Mouse (Mus musculus): ENCODE measurements around the gene Acads. TPM values are rescaled to one million over a fixed set of nuclear protein-coding genes. Genes with fewer than 3 reads are reported as not detected.
"Not testable (repeated sequence)": the region's sequence is repeated elsewhere in the genome, so short reads cannot be mapped to it uniquely, and the experiment has no call there.

Gene Acads
- total RNA-seq, 2 experiments from 2014 or later = 58.1 to 67.2 TPM

DNA sequence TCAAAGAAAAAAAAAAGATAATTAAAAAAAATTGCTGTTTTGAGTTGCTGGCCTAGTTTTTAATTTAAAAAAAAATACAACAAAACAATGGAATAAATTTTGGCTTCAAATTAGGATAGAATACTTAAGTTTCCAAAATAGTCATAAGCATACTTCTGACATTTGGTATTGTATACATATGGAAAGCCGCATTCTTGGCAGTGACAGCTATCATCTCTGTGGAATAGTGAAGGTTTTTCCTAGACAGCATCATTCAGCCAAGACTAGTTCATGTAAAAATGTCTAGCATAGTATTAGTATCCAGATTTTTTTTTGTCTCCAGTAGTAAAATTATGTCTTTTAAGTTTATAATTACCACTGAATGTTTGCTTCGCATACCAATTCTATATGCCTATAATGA, 33.5 kb downstream of the Acads start:
- DNase-seq = no peak
- intact Hi-C loops (cut with DNase I; ENCODE audit: low total_unique reads) = no loop called here

DNA sequence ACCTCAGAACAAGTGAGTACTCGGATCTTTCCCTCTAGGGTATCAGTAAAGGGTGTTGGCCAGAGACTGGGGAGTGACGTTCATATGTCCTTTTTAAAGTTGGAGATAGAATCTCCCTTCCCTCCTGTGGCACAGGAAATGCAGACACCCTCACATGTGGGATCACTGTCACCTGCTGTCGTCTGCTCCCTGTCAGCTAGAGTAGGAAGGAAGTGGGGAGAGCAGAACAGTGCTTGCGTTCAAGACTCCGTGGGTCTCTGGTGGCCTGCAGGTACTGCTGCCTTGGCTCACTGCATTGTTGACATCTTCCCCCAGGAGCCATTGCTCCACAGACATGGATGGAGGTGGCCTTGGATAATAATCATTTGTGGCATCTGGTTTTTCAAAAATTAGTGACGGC, 35.7 kb downstream of the Acads start:
- DNase-seq = no peak
- intact Hi-C loops (cut with DNase I; ENCODE audit: low total_unique reads) = no loop called here

DNA sequence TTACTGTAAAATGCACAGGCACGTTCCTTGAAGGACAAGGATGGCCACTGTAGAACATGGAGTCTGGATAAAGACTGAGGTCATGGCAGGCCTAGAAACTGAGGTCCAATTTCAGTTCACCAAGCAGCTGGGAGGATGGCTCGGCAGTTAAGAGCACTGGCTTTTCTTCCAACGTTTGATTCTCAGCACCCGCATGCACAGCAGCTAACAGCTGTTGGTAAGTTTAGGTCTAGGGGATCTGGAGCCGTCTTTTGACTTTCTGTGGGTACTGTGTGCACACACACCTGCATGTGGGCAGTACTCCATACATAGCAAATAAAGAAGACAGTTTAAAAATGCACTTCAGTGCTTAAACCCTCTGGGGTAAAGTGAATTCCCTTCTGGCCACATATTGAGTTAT, 37.5 kb downstream of the Acads start:
- no peak for DNase-seq
- intact Hi-C loops (cut with DNase I; ENCODE audit: low total_unique reads) = no loop called here

DNA sequence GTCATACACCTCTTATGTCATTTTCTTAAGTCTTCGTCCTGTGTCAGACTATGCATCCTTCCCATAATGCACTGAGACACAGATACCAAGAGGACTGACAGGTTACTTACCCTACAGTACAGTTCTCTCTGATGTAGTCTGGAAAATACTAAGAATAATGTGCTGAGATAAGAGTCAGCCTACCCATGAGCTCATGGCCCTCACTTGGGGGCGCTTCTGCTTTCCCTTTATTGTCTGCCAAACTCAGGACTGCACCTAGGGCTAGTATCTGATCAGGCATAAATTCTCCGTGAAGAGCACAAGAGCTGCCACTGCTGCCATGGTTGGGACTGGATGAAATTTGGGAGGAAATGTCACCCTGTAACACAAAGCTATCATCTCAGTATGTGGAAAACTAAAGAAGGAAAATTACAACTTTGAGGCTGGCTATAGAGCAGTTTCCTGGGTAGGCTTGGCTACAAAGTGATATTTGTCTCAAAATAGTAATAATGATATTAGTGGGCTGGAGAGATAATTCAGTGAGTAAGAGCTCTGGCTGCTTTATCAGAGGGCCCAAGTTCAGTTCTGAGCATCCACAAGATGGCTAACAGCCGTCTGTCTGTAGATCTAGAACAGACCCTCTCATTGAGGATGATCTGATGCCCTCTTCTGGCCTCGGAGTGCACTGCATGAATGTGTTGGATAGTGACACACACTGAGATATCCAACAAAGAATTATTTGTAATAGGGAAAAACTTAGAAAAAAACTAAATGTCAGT, 42.8 kb downstream of the Acads start:
- peak; percentile 65 for DNase-seq
- intact Hi-C loops (cut with DNase I; ENCODE audit: low total_unique reads) = loop anchor here (5.0 kb wide), 2 partner anchors 34 to 94 kb away; no protein-coding TSS in a partner anchor

DNA sequence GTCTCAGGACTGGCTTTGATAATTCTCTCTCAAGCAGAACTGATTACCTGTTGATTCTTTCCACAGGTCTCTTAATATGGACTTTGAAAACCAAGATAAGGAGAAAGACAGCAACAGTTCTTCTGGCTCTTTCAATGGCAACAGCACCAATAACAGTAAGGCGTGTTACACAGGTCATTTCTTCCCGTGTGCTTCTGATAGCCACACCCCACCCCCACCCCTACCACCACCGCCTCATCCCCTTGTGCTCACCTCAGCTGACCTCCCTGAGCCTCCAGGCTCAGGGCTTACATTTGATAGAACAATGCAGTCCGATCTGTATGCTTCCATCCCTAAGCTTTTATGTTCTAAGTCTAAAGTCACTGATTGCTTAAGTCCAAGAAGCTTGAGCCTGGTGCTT, 44.4 kb downstream of the Acads start:
- no peak for DNase-seq
- intact Hi-C loops (cut with DNase I; ENCODE audit: low total_unique reads) = loop anchor here (5.0 kb wide), 2 partner anchors 32 to 92 kb away; no protein-coding TSS in a partner anchor

DNA sequence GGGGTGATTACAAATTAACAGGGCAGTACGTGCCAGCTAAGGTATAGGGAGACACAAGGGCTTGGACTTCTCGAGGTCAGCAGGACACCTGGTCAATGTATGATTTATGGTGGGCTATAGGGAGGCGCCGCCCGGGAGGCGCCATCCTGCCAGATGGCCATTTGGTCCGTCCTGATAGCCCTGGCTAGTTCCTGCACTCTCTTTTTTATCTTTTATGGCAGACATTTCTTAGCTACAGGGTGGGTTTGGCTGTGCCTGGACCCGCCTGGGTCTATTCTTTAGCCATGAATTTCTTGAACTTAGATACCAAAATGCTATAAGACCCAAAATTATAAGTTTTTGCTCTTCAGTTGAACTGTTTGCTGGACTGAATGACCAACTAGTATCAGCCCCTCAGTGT, 45.8 kb downstream of the Acads start:
- DNase-seq; intact Hi-C loops (cut with DNase I; ENCODE audit: low total_unique reads): not testable (repeated sequence)

DNA sequence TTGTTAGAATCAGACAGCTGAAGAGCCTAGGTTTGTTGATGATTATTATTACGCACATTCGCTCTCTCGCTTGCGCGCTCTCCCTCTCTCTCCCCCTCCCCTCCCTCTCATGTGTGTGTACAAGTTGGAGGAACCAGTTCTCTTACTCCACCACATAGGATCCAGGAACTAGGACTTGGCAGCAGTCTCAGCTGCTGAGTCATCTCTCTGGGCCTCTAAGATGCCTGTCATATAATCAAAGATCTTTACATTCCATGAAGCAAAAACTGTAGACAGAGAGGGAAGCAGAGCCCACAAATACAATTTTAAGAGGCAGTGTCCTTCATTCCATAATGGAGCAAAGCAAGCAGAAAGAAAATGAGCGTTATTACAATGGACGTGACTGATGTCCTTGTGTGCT, 47.0 kb downstream of the Acads start:
- DNase-seq = no peak
- intact Hi-C loops (cut with DNase I; ENCODE audit: low total_unique reads) = no loop called here

DNA sequence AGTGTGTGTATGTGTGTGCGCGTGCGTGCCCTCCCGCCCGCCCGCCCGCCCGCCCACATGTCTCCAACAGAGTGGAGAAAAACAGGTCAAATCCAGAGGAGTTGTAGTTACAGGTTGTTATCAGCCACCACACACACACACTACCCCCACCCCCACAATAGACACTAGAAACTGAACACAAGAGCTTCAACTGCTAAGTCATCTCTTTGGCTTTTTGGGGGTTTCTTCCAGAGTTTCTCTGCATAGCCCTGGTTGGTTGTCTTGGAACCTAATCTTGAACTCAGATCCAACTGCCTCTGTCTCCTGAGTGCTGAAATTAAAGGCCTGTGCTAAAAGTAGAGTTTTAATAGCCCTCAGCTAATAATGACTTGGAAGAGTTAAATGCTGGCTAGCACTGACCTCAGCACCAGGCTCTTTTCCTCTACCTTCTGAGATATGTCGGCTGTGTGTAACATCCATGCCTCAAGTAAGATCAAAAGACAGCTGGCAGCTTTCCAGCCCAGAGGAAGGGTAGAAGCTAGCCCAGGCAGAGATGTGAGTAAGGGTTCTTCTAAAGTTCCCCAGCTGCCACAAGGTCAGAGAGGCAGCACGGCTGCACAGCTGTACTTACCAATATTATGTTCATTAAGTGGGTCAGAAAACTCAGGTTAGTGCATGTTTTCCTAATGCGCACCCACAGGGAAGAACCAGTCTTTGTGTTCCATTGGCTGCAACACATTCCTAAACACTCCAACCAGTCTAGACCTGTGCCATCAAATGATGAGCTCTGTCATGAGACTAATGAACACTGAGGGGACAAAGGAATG, 47.8 kb downstream of the Acads start:
- intact Hi-C loops (cut with DNase I; ENCODE audit: low total_unique reads) = no loop called here

DNA sequence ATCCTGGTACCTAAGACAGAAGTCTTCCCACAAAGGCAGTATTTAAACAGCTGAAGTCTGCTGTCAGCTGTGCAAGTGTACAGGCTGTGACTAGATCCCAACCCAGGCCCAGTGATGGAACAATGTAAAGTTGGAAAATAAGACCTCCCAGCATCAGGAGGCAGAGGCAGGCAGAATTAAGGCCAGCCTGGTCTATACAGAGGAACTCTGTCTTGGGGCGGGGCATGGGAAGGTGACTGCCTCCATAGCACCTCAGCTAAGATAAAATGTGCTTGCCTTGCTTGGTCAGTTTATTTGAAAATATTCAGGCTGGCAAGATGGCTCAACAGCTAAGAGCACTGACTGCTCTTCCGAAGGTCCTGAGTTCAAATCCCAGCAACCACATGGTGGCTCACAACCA, 48.7 kb downstream of the Acads start:
- no peak for DNase-seq
- intact Hi-C loops (cut with DNase I; ENCODE audit: low total_unique reads) = no loop called here

More for the DNA sequence above, 47.8 kb downstream of the Acads start:
- DNase-seq = no peak

DNA sequence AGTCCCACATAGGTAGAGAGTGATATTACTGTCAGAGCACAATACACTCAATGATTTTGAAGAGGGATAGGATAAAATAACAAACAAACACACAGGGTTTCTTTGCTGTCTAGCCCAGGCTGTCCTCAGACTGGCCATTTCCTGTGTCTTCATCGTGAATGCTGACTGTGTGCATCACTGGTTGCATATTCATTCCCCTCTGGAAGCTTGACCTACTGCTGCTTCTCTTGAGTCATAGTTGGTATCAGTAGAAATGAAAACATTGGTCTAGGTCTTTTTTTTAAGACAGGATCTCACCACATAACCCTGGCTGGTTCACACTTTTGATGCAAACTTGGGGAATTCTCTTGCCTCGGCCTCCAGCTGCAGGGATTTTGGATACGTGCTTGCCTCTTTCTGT, 49.5 kb downstream of the Acads start:
- intact Hi-C loops (cut with DNase I; ENCODE audit: low total_unique reads) = no loop called here
- DNase-seq = no peak

DNA sequence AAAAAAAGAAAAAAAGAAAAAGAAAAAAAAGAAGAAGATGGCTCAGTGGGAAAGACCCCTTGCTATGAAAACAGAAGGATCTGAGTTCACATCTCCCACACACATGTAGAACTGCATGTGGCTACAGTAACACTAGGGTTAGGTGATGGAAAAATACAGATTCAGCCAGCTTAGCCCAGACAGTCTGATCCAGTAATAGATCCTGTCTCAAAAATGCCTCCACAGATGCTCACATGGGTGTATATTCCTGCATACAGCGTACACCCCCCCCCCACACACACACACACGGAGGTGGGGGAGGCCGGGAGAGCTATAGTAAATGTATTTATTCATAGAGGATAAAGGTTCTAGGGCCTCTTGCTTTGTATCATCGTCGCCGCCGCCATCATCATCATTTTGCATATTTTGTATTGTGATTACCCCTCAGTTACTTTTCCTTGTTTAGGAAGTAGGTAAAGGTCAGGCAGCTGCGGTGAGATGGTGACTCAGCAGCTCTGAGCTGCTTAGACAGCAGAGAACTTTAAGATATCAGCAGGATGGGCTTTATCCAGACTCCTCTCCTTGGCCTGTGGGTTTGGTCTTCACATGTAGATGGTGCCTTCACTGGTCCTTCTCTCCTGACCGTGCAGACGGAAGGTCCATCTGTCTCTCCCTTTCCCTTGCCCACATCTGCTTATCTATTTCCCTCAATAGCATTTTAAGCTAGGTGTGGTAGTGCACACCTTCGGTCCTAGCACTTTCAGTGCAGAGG, 50.3 kb downstream of the Acads start:
- DNase-seq = no peak
- intact Hi-C loops (cut with DNase I; ENCODE audit: low total_unique reads) = no loop called here

DNA sequence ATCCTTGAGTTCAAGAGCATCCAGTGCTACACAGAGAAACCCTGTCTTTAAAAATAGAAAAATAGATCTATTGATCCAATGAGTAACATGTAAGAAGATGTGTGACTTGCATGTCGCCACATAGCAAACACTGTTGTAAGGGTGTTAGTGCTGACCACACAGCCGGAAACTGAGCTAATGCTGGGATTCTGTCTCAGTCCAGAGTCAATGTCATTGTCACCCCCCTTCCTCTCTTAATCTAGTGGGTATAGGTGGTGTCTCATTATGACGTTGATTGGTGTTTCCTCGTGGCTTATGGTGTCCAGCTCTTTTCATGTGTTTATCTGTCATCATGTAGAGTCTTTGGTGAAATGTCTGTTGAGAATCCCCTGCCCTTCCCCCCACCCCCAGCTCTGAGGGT, 52.9 kb downstream of the Acads start:
- intact Hi-C loops (cut with DNase I; ENCODE audit: low total_unique reads) = no loop called here
- no peak for DNase-seq

DNA sequence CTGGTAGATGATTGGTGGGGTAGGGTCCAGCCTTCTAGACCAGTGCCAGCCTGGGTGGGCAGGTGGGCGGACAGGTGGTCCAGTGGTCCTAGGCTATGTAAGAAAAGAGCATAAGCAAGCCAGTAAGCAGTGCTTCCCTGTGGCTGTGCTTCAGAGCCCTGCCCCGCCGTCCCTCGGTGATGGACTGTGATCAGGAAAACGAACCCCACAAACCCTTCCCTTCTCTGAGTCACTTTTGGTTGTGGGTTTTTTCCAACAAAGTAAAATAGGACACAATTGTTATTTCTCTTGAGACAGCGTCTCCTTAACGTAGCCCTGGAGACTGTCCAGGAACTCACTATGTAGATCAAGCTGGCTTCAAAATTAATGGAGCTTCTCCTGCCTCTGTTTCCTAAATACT, 55.8 kb downstream of the Acads start:
- intact Hi-C loops (cut with DNase I; ENCODE audit: low total_unique reads) = no loop called here
- no peak for DNase-seq

DNA sequence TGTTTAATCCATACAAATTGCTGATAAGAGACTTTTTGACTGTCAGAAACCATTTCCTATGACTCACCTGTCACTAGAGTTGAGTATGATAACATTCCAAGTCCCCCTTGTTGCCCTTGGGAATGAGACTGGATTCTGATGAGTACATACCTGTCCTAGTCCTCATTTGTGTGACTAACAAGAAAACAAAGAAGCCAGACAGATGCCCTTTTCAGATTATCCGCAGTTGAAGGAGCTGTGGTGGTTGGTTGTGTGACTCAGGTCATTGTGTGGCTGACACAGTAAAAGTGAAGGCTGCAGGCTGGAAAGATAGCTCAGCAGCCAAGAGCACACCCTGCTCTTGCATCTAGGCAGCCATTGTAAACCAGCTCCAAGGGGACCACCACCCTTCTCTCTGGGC, 56.6 kb downstream of the Acads start:
- intact Hi-C loops (cut with DNase I; ENCODE audit: low total_unique reads) = no loop called here
- no peak for DNase-seq

DNA sequence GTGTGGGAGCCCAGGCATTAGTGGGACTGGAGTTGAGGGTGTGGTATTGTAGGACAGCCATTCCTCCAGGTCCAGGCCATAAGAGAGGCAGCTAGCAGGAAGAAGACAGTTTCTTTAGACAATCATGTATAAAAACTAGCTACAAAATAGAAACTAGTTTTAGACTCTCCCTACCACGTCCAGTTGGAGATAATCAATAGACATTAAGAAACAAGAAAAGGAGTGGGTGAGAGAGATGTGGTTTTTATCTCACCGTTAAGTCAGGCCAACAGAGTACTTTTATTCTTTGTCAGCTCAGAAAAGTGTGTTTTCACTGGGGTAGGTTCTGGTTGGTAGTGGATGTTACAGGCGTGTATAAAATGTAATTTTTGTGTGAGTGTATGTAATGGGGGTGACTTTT, 58.2 kb downstream of the Acads start:
- intact Hi-C loops (cut with DNase I; ENCODE audit: low total_unique reads) = no loop called here

More for the DNA sequence above, 58.2 kb downstream of the Acads start:
- no peak for DNase-seq

Other genes starting within 250 kb of the Acads start
- under 1 TPM; 0.38 to 0.88 TPM for gene Oasl2, start 222.4 kb downstream of the Acads start, total RNA-seq (2021)
- gene Oasl1, start 196.1 kb downstream of the Acads start, total RNA-seq (2021) = not detected
- 10 to 100 TPM; 26.3 to 30.7 TPM for gene 2210016L21Rik, start 177.2 kb downstream of the Acads start, total RNA-seq (2021)
- gene Hnf1a, start 148.3 kb downstream of the Acads start, total RNA-seq (2021) = not detected
- gene Sppl3, start 108.2 kb downstream of the Acads start, total RNA-seq (2021) = 10 to 100 TPM; 24.5 to 28.6 TPM
- not detected for gene Gm10401, start 21.1 kb downstream of the Acads start, total RNA-seq (2021)
- gene Unc119b, start 15.6 kb upstream of the Acads start, total RNA-seq (2021) = 10 to 100 TPM; 12.2 to 12.7 TPM
- 100 to 1,000 TPM; 216 to 235 TPM for gene Mlec, start 38.8 kb upstream of the Acads start, total RNA-seq (2021)
- gene Cabp1, start 75.0 kb upstream of the Acads start, total RNA-seq (2021) = 1 to 10 TPM; 1.2 to 1.3 TPM
- gene Pop5, start 116.5 kb upstream of the Acads start, total RNA-seq (2021) = 10 to 100 TPM; 24.0 to 25.4 TPM
- gene Rnf10, start 153.6 kb upstream of the Acads start, total RNA-seq (2021) = 100 to 1,000 TPM; 238 to 257 TPM
- gene Coq5, start 160.3 kb upstream of the Acads start, total RNA-seq (2021) = 100 to 1,000 TPM in 1 of 2 experiments, 10 to 100 TPM in 1; 84.0 to 101 TPM
- gene Dynll1, start 181.7 kb upstream of the Acads start, total RNA-seq (2021) = 100 to 1,000 TPM in 1 of 2 experiments, 10 to 100 TPM in 1; 84.8 to 138 TPM
- 10 to 100 TPM; 14.5 to 15.9 TPM for gene Srsf9, start 207.8 kb upstream of the Acads start, total RNA-seq (2021)
- gene Gatc, start 221.8 kb upstream of the Acads start, total RNA-seq (2021) = 10 to 100 TPM; 18.8 to 19.7 TPM
- gene Triap1, start 221.9 kb upstream of the Acads start, total RNA-seq (2021) = 10 to 100 TPM; 12.4 to 15.2 TPM
- gene Cox6a1, start 229.6 kb upstream of the Acads start, total RNA-seq (2021) = 100 to 1,000 TPM; 105 to 114 TPM